Mouse (Mus musculus) thymus, postnatal 4 days (tissue): ENCODE results near the gene Oaf.
A peak's percentile ranks its signal among the peaks of the same experiment; 100 is the strongest.

ENCODE experiments used
- DNase-seq: peaks from one replicate; pipeline ENCODE4 v3.0.0; 2021

The Oaf gene

GRCm38 (mm10) chr9:43239712-43240593, at the start of gene Oaf:
TSS of gene Oaf (minus strand) at chr9:43239911.
- DNase-seq, result peak; percentile 52

GRCm38 (mm10) chr9:43286870-43287269, 47.2 kb upstream of the Oaf start:
- peak; percentile 76 for DNase-seq

GRCm38 (mm10) chr9:43285281-43285680, 45.6 kb upstream of the Oaf start:
- DNase-seq, result no peak

GRCm38 (mm10) chr9:43284284-43284683, 44.6 kb upstream of the Oaf start:
- peak; percentile 75 for DNase-seq

GRCm38 (mm10) chr9:43273735-43274134, 34.0 kb upstream of the Oaf start:
- no peak for DNase-seq

GRCm38 (mm10) chr9:43271761-43272518, 32.2 kb upstream of the Oaf start:
- no peak for DNase-seq

- DNase-seq, result no peak
Measured at GRCm38 (mm10) chr9:43270723-43271252, 31.1 kb upstream of the Oaf start.

GRCm38 (mm10) chr9:43269166-43269565, 29.5 kb upstream of the Oaf start:
- DNase-seq, result no peak

- peak; percentile 81 for DNase-seq
Measured at GRCm38 (mm10) chr9:43267357-43267756, 27.6 kb upstream of the Oaf start.

GRCm38 (mm10) chr9:43265194-43265593, 25.5 kb upstream of the Oaf start:
- DNase-seq, result no peak

- DNase-seq, result no peak
Measured at GRCm38 (mm10) chr9:43263946-43264451, 24.3 kb upstream of the Oaf start.

GRCm38 (mm10) chr9:43262811-43263550, 23.3 kb upstream of the Oaf start:
- DNase-seq, result no peak

- DNase-seq, result no peak
Measured at GRCm38 (mm10) chr9:43262390-43262789, 22.7 kb upstream of the Oaf start.

- no peak for DNase-seq
Measured at GRCm38 (mm10) chr9:43261941-43262340, 22.2 kb upstream of the Oaf start.

GRCm38 (mm10) chr9:43261124-43261907, 21.6 kb upstream of the Oaf start:
- no peak for DNase-seq

- DNase-seq, result no peak
Measured at GRCm38 (mm10) chr9:43260661-43261060, 20.9 kb upstream of the Oaf start.

- DNase-seq, result no peak
Measured at GRCm38 (mm10) chr9:43253271-43253681, 13.6 kb upstream of the Oaf start.

GRCm38 (mm10) chr9:43252790-43253189, 13.1 kb upstream of the Oaf start:
- DNase-seq, result no peak

GRCm38 (mm10) chr9:43251786-43252185, 12.1 kb upstream of the Oaf start:
- DNase-seq, result no peak

- DNase-seq, result no peak
Measured at GRCm38 (mm10) chr9:43246738-43247180, 7.0 kb upstream of the Oaf start.

GRCm38 (mm10) chr9:43245801-43246570, 6.3 kb upstream of the Oaf start:
- DNase-seq, result no peak
